Mouse (Mus musculus): ENCODE data around the gene Ndufa8. TPM values are rescaled to one million over a fixed set of nuclear protein-coding genes. Genes with fewer than 3 reads are reported as not detected.

Ndufa8 gene
- total RNA-seq, 2 experiments from 2014 or later = 298 to 413 TPM

DNA sequence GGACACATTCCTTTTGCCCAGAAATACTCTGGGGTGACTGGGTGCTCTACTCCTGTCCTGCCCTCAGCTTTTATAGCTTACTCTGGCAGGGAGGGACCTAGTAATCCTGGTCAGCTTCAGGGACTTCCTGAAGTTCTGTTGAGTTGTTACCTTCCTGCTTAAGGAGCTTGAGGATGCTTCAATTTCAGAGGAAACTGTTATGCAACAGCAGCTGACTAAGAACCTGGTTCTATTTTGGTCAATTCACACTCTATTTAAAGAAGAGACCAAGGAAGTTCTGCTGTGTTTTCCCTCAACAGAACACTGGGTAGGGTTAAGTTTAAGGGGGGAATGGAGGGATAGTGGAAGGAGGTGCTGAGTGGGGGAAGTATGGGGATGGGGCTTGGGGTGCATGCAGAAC is 50.0 kb downstream of the Ndufa8 start:
- Histone ChIP-seq H3K27ac (no peak overlapping the region), H3K4me3 (no peak overlapping the region)
- intact Hi-C loops (cut with DNase I) = no loop called here
- TF ChIP-seq CTCF (IDR thresholded peaks at IDR 0.05) = no peak
- DNase-seq = no peak

DNA sequence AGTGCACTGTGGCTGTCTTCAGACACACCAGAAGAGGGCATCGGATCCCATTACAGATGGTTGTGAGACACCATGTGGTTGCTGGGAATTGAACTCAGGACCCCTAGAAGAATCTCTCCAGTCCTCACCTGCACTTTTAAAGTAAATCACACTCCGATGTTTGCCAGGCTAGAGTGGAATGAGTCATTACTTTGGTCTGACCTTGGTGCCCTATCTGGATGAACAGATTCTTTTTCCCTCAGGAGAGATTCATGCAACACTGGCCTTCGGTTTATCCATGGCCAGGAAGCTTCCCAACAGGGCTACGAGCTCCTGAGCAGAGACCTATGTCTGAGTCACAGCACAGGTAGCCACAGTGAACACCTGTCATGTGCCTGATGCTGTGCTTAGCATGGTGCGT is 50.8 kb downstream of the Ndufa8 start:
- intact Hi-C loops (cut with DNase I) = no loop called here
- no peak for DNase-seq
- no peak for TF ChIP-seq CTCF (IDR thresholded peaks at IDR 0.05)
- H3K4me3 ChIP-seq = no peak overlapping the region
- H3K27ac ChIP-seq = no peak overlapping the region

DNA sequence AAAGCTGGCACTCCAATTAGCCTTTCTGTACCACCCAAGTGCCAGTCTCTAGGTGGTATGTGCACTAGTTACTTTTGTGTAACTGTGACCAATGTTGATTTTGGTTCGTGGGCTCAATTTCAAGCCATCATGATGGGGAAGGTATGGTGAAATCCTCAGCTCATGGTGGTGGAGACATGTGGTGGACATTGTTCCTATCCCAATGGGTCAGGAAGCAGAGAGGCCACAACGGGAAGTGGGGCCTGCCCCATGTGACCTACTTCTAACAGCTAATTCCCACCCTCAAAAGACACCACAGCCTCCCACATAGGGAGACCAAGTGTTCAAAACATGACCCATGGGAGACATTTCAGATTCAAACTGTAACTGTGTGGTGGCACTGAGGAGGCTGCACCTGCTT is 52.5 kb downstream of the Ndufa8 start:
- DNase-seq = no peak
- H3K4me3 ChIP-seq = no peak overlapping the region
- intact Hi-C loops (cut with DNase I) = no loop called here
- H3K27ac ChIP-seq = no peak overlapping the region
- no peak for TF ChIP-seq CTCF (IDR thresholded peaks at IDR 0.05)

DNA sequence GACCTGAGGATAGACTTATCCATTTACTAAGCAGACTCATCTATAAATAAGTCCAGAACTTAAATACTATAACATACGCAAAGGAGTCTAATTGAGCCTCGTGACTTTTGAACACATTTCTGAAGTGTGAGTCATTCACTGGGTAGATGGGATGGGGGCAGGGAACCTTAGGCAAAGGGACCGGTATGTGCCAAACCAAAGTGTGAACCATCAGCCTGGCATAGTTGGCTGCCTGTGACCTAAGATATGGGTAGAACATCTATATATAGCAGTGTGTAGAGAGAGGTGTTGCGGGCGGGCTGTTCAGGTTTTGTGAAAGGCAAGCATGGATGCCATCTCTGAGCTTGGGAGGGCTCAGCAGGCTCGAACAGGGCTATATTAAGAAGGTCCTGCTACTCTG is 54.9 kb downstream of the Ndufa8 start:
- no peak for TF ChIP-seq CTCF (IDR thresholded peaks at IDR 0.05)
- intact Hi-C loops (cut with DNase I) = no loop called here
- DNase-seq = peak; percentile 40
- Histone ChIP-seq H3K4me3 (no peak overlapping the region), H3K27ac (peak overlapping the region; percentile 48; the same call in 1 of the 2 replicates)

DNA sequence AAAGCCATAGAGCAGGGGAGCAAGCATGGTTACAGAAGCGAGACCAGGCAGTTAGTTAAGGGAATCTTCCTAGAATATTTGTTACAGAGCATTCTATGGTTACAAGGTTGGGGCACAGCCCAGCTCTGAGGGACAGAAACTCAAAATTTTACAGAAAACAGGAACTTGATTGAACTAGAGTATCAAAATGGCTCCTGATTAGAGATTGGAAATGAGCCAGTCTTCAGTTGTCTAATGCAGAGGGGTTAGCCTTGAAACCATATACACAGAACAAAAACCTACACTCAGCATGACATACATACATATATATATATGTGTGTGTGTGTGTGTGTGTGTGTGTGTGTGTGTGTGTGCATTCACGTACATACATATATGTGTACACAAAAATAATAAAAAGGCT is 55.7 kb downstream of the Ndufa8 start:
- intact Hi-C loops (cut with DNase I) = no loop called here
- H3K27ac ChIP-seq = no peak overlapping the region
- DNase-seq = no peak
- TF ChIP-seq CTCF (IDR thresholded peaks at IDR 0.05) = no peak
- H3K4me3 ChIP-seq = no peak overlapping the region

DNA sequence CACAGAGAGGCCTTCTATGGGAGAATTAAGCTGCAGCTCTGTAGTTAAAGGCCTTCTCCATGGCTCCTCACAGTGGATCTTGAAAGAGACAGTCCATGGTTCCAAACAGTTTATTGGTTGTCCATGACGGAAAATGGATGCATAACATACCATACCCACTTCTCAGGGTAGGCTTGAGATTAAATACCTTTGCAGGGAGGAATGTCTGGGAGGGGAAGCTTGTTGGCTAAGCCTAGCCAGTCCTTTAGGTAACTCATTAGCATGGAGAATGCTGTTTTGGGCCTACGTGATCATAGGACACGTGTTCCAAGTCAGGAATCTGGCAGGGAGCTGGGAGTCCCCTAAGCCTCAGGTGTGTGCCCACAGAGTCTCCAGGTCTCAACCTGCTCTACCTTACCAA is 56.9 kb downstream of the Ndufa8 start:
- Histone ChIP-seq H3K4me3 (no peak overlapping the region), H3K27ac (no peak overlapping the region)
- DNase-seq = no peak
- no peak for TF ChIP-seq CTCF (IDR thresholded peaks at IDR 0.05)
- intact Hi-C loops (cut with DNase I) = no loop called here

Other genes with a start within 250 kb of the Ndufa8 start
- 1 to 10 TPM; 3.0 to 3.4 TPM for gene Ttll11, start 69.5 kb downstream of the Ndufa8 start, total RNA-seq (2021)
- gene Morn5, start 52 bp upstream of the Ndufa8 start, total RNA-seq (2021) = not detected
- gene Lhx6, start 56.0 kb upstream of the Ndufa8 start, total RNA-seq (2021) = 1 to 10 TPM; 1.6 to 2.6 TPM
- 10 to 100 TPM; 15.8 to 16.7 TPM for gene Mrrf, start 87.0 kb upstream of the Ndufa8 start, total RNA-seq (2021)
- gene Rbm18, start 87.4 kb upstream of the Ndufa8 start, total RNA-seq (2021) = 10 to 100 TPM; 31.9 to 33.5 TPM
- gene Ptgs1, start 181.0 kb upstream of the Ndufa8 start, total RNA-seq (2021) = 1 to 10 TPM; 3.9 to 5.5 TPM